Mouse (Mus musculus): Measurements from ENCODE around the gene Gkap1. TPM values are rescaled to one million over a fixed set of nuclear protein-coding genes. Genes with fewer than 3 reads are reported as not detected.

The Gkap1 gene
- 44.9 and 48.5 TPM in 2 replicates for polyA plus RNA-seq (2014; fragmentation: Nextera tagmentation; extraction: Ambion mirVana)

DNA sequence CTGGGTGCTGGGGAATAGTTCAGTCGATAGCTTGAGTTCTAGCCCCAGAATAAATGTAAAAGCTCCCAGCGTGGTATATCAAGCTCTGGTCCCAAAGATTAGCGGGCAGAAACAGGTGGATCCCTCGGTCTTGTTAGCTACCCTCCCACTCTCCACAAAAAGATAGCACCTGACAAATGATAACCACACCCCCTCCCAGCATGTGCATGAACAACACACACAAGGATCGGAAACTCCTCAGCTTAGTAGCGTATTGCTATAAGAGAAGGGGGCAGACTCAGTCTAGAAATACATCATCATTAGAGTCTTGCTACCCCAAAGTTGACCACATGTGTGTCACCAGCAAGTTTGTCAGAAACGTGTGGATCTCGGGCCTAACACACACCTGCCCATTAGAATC is at the start of gene Gkap1:
Gene Gkap1, minus strand, starts transcription at position 101 of the 400 bp plus-strand sequence.
- no peak for ATAC-seq (replicated peaks; ENCODE audit: low FRiP score)
- no peaks in the 10 kb centered on the region; the same call in 1 of the 2 replicates for H3K4me1 ChIP-seq (replicated peaks; ENCODE audit: control insufficient read depth, insufficient read depth, low read length)
- DNase-seq (ENCODE audit: low spot score) = no peak
- peak within 1 kb of the TSS; percentile 82 for H3K4me2 ChIP-seq (ENCODE audit: low read depth, low read length, severe bottlenecking)
- WGBS = 77% methylated on average over 8 of the region's 8 CpGs
- H3K27me3 ChIP-seq (ENCODE audit: control insufficient read depth, insufficient read depth, low read length) = no peaks in the 10 kb centered on the region
- no peaks in the 10 kb centered on the region for H3K36me3 ChIP-seq (ENCODE audit: control insufficient read depth, insufficient read depth, low read length)
- H3K9me3 ChIP-seq (ENCODE audit: control insufficient read depth, low read length) = no peaks in the 10 kb centered on the region
- H3K27ac ChIP-seq (ENCODE audit: low read depth, low read length) = peak within 1 kb of the TSS; percentile 82
- H3K4me3 ChIP-seq (ENCODE audit: low read depth, low read length) = peak within 1 kb of the TSS; percentile 87
- peak within 1 kb of the TSS; percentile 89 for H3K9ac ChIP-seq (ENCODE audit: low read length)

DNA sequence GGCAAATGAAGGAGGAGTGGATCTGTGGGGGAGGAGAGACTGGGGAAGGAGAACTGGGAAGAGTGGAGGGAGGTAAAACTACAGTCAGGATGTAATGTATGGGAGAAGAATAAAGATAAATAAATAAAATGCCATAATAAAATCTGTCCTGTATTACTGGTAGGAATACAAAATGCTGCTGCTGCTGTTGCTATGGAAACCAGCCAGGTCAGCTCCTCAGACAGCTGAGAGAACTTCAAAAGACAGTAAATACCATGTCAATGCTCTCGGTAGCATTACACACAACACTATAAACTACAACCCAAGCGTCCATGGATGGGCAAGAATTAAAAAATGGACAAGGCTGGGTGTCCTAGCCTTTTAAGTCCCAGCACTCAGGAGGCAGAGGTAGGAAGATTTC is 42.3 kb upstream of the Gkap1 start:
- Histone ChIP-seq H3K9me3 (ENCODE audit: control insufficient read depth, low read length) (no peaks in the 10 kb centered on the region), H3K27ac (ENCODE audit: low read depth, low read length) (no peak overlapping the region), H3K4me1 (replicated peaks; ENCODE audit: control insufficient read depth, insufficient read depth, low read length) (no peaks in the 10 kb centered on the region), H3K9ac (ENCODE audit: low read length) (no peak overlapping the region), H3K36me3 (ENCODE audit: control insufficient read depth, insufficient read depth, low read length) (no peaks in the 10 kb centered on the region), H3K4me2 (ENCODE audit: low read depth, low read length, severe bottlenecking) (no peak overlapping the region), H3K4me3 (ENCODE audit: low read depth, low read length) (no peak overlapping the region), H3K27me3 (ENCODE audit: control insufficient read depth, insufficient read depth, low read length) (no peaks in the 10 kb centered on the region)
- no peak for DNase-seq (ENCODE audit: low spot score)
- no peak for ATAC-seq (replicated peaks; ENCODE audit: low FRiP score)
- 82% methylated on average over 2 of the region's 2 CpGs for WGBS

DNA sequence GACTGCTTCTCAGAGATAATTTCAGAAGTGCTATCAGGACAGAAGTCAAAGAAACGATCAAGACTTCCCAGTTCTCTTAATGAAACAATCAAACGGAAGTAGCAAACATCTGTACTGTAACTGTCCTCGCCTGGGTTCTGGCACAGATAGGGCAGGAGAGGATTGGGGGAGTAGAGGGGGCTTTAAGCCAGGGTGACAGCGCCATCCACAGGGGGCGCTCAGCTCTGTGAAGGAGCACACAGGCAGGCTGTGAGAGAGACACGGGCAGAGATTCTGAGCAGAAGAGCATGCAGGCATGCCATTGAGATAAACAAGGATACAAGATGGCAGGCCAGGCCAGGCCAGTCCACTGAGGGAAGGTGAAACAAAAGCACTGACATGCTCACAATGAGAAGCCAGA is 39.5 kb upstream of the Gkap1 start:
- H3K27me3 ChIP-seq (ENCODE audit: control insufficient read depth, insufficient read depth, low read length) = no peaks in the 10 kb centered on the region
- no peaks in the 10 kb centered on the region for H3K4me1 ChIP-seq (replicated peaks; ENCODE audit: control insufficient read depth, insufficient read depth, low read length)
- no peak overlapping the region for H3K4me2 ChIP-seq (ENCODE audit: low read depth, low read length, severe bottlenecking)
- H3K4me3 ChIP-seq (ENCODE audit: low read depth, low read length) = no peak overlapping the region
- no peaks in the 10 kb centered on the region for H3K36me3 ChIP-seq (ENCODE audit: control insufficient read depth, insufficient read depth, low read length)
- 58% methylated on average over 6 of the region's 6 CpGs for WGBS
- H3K9me3 ChIP-seq (ENCODE audit: control insufficient read depth, low read length) = no peaks in the 10 kb centered on the region
- DNase-seq (ENCODE audit: low spot score) (no peak), ATAC-seq (replicated peaks; ENCODE audit: low FRiP score) (no peak)
- H3K9ac ChIP-seq (ENCODE audit: low read length) = no peak overlapping the region
- no peak overlapping the region for H3K27ac ChIP-seq (ENCODE audit: low read depth, low read length)

DNA sequence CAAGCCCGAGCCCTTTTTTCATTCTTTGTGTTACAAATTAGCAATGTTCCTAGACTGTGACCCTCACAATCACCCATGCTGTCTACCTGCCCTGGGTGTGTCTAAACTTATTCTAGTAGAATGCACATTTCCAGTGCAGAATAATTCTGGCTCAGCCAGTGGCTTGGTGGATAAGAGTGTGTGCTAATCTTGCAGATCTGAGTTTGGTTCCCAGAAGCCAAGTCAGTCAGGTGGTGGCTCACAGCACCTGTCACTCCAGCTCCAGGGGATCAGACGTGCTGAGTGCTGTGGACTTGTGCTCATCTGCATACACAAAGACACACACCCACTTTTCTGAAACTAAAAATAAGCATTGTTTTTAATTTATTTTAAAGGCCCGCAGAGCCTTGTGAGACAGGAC is 38.3 kb upstream of the Gkap1 start:
- no peaks in the 10 kb centered on the region for H3K27me3 ChIP-seq (ENCODE audit: control insufficient read depth, insufficient read depth, low read length)
- H3K27ac ChIP-seq (ENCODE audit: low read depth, low read length) = no peak overlapping the region
- H3K4me3 ChIP-seq (ENCODE audit: low read depth, low read length) = no peak overlapping the region
- no peaks in the 10 kb centered on the region for H3K9me3 ChIP-seq (ENCODE audit: control insufficient read depth, low read length)
- no peaks in the 10 kb centered on the region for H3K4me1 ChIP-seq (replicated peaks; ENCODE audit: control insufficient read depth, insufficient read depth, low read length)
- ATAC-seq (replicated peaks; ENCODE audit: low FRiP score) = no peak
- H3K9ac ChIP-seq (ENCODE audit: low read length) = no peak overlapping the region
- no peak overlapping the region for H3K4me2 ChIP-seq (ENCODE audit: low read depth, low read length, severe bottlenecking)
- H3K36me3 ChIP-seq (ENCODE audit: control insufficient read depth, insufficient read depth, low read length) = no peaks in the 10 kb centered on the region
- WGBS = 72% methylated on average over 3 of the region's 3 CpGs
- no peak for DNase-seq (ENCODE audit: low spot score)

DNA sequence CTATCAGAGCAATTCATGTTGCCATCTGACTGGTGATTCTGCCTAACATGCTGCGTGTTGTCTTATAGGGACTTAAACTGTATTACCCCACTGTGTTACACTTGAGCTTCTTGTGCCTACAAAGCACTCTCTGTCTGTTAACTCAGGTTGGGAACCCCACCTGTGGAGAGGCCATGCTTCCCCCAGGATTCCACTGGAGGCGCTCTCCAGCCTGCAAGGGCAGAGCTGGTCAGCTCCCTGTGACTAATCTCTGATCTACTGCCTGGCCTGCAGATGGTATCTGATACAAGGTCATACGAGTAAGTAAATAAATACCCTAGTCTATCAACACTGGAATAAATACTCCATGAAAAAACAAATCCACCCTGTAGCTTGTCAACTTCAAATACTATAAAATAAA is 35.9 kb upstream of the Gkap1 start:
- Histone ChIP-seq H3K4me3 (ENCODE audit: low read depth, low read length) (no peak overlapping the region), H3K4me2 (ENCODE audit: low read depth, low read length, severe bottlenecking) (no peak overlapping the region), H3K9ac (ENCODE audit: low read length) (no peak overlapping the region), H3K27me3 (ENCODE audit: control insufficient read depth, insufficient read depth, low read length) (no peaks in the 10 kb centered on the region), H3K4me1 (replicated peaks; ENCODE audit: control insufficient read depth, insufficient read depth, low read length) (no peaks in the 10 kb centered on the region), H3K9me3 (ENCODE audit: control insufficient read depth, low read length) (no peaks in the 10 kb centered on the region), H3K36me3 (ENCODE audit: control insufficient read depth, insufficient read depth, low read length) (no peaks in the 10 kb centered on the region), H3K27ac (ENCODE audit: low read depth, low read length) (no peak overlapping the region)
- 57% methylated on average over 3 of the region's 3 CpGs for WGBS
- ATAC-seq (replicated peaks; ENCODE audit: low FRiP score) (no peak), DNase-seq (ENCODE audit: low spot score) (no peak)

DNA sequence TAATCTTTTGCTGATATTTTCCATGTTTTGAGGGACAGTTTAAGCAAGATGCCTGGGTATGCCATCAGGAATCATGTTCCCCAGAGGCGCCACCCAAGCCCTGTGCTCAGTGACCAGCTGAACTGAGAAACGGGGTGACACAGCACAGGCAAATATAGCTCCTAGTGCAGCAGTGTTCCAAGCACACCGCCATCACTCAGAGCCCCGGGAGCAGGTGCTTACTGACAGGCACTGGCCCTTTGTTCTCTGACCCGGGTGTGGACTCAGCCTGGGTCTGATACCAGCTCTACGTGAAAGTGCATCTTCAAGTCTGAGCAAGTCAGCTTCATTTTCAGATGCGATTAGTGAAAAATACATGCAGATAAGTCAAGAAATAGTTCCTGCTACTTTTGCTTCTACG is 34.0 kb upstream of the Gkap1 start:
- Histone ChIP-seq H3K36me3 (ENCODE audit: control insufficient read depth, insufficient read depth, low read length) (no peaks in the 10 kb centered on the region), H3K27ac (ENCODE audit: low read depth, low read length) (no peak overlapping the region), H3K27me3 (ENCODE audit: control insufficient read depth, insufficient read depth, low read length) (no peaks in the 10 kb centered on the region), H3K9ac (ENCODE audit: low read length) (no peak overlapping the region), H3K4me1 (replicated peaks; ENCODE audit: control insufficient read depth, insufficient read depth, low read length) (no peaks in the 10 kb centered on the region), H3K4me3 (ENCODE audit: low read depth, low read length) (no peak overlapping the region), H3K4me2 (ENCODE audit: low read depth, low read length, severe bottlenecking) (no peak overlapping the region), H3K9me3 (ENCODE audit: control insufficient read depth, low read length) (no peaks in the 10 kb centered on the region)
- WGBS = 76% methylated on average over 8 of the region's 8 CpGs
- ATAC-seq (replicated peaks; ENCODE audit: low FRiP score) (no peak), DNase-seq (ENCODE audit: low spot score) (no peak)

DNA sequence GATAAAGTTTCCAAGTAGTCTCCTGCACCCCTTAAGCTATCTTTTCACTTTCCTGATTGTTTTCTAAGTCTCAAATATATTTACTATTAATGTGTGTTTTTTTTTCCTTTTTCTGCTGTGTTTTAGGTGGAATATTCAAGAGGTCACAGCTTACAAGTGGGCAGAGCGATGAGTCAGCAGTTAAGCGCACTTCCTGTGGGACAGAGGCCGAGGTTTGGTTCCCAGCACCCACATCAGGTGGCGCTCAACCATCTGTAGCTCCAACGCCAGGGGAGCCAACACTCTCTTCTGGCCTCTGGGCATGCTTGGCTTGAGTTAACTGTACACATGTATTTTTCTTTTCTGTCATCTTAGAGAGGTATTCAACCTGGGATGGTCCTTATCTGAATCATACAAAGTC is 32.0 kb upstream of the Gkap1 start:
- Histone ChIP-seq H3K9me3 (ENCODE audit: control insufficient read depth, low read length) (no peaks in the 10 kb centered on the region), H3K4me1 (replicated peaks; ENCODE audit: control insufficient read depth, insufficient read depth, low read length) (no peaks in the 10 kb centered on the region), H3K36me3 (ENCODE audit: control insufficient read depth, insufficient read depth, low read length) (no peaks in the 10 kb centered on the region), H3K4me2 (ENCODE audit: low read depth, low read length, severe bottlenecking) (no peak overlapping the region), H3K4me3 (ENCODE audit: low read depth, low read length) (no peak overlapping the region), H3K27ac (ENCODE audit: low read depth, low read length) (no peak overlapping the region), H3K27me3 (ENCODE audit: control insufficient read depth, insufficient read depth, low read length) (no peaks in the 10 kb centered on the region), H3K9ac (ENCODE audit: low read length) (no peak overlapping the region)
- DNase-seq (ENCODE audit: low spot score) (no peak), ATAC-seq (replicated peaks; ENCODE audit: low FRiP score) (no peak)
- 94% methylated on average over 5 of the region's 5 CpGs for WGBS

DNA sequence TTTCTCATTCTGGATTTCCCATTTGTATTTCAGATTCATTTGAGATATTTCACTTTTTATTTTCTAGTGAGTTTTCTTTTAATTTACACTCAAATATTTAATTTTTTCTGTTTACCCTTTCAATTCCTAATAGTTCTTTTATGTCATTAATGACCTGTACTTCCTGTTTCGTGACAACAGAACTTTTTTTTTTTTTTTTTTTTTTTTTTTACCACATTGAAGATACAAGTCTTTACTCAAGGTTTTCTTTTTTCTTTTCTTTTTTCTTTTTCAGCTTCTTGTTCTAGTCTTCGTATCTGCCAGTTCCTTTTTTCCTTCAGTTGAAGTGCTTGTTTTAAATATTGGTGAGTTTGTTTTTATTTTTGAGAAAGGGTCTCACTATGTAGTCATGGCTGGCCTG is 29.7 kb upstream of the Gkap1 start:
- H3K4me2 ChIP-seq (ENCODE audit: low read depth, low read length, severe bottlenecking) = no peak overlapping the region
- WGBS = 92% methylated on average over 2 of the region's 2 CpGs
- ATAC-seq (replicated peaks; ENCODE audit: low FRiP score) (no peak), DNase-seq (ENCODE audit: low spot score) (no peak)
- no peaks in the 10 kb centered on the region for H3K9me3 ChIP-seq (ENCODE audit: control insufficient read depth, low read length)
- H3K4me3 ChIP-seq (ENCODE audit: low read depth, low read length) = no peak overlapping the region
- no peaks in the 10 kb centered on the region for H3K36me3 ChIP-seq (ENCODE audit: control insufficient read depth, insufficient read depth, low read length)
- H3K27ac ChIP-seq (ENCODE audit: low read depth, low read length) = no peak overlapping the region
- no peaks in the 10 kb centered on the region for H3K27me3 ChIP-seq (ENCODE audit: control insufficient read depth, insufficient read depth, low read length)
- H3K4me1 ChIP-seq (replicated peaks; ENCODE audit: control insufficient read depth, insufficient read depth, low read length) = no peaks in the 10 kb centered on the region
- H3K9ac ChIP-seq (ENCODE audit: low read length) = no peak overlapping the region

DNA sequence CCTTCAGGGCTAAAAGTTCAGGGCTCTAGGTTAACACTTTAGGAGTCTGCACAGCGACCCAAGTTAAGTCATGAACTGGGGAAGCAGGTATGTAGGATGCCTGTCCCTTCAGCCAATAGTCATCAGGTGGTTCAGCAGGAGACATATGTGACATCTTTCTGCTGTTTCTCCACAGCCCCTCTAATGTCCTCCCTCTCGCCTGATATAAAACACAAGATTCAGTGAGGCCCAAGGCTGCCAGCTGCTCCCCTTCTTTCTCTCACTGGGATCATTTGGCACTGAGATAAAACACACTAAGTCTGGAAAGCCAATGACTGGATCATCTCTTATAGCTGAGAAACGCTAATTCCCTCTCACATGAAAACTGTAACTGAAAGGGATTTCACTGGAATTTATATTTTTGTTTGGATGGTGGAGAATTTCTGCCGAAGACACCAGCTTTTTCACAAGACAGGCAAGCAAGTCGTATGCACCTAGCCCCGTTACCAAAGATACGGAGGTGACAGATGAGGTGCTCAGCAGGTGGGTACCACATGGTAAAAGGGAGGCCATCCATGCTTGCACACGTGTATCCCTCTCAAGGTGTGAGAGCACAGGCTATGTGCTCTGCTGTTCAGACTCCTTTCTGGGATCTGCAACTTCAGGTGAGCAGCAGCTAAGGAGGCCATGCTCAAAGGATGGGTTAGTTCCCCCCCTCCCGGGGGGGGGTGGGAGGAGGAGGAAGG is 27.1 kb upstream of the Gkap1 start:
- DNase-seq (ENCODE audit: low spot score) = no peak
- Histone ChIP-seq H3K9me3 (ENCODE audit: control insufficient read depth, low read length) (no peaks in the 10 kb centered on the region), H3K27ac (ENCODE audit: low read depth, low read length) (no peak overlapping the region), H3K4me3 (ENCODE audit: low read depth, low read length) (no peak overlapping the region), H3K9ac (ENCODE audit: low read length) (no peak overlapping the region), H3K4me2 (ENCODE audit: low read depth, low read length, severe bottlenecking) (no peak overlapping the region), H3K36me3 (ENCODE audit: control insufficient read depth, insufficient read depth, low read length) (no peaks in the 10 kb centered on the region), H3K27me3 (ENCODE audit: control insufficient read depth, insufficient read depth, low read length) (no peaks in the 10 kb centered on the region), H3K4me1 (replicated peaks; ENCODE audit: control insufficient read depth, insufficient read depth, low read length) (no peaks in the 10 kb centered on the region)
- WGBS = 89% methylated on average over 9 of the region's 9 CpGs
- no peak for ATAC-seq (replicated peaks; ENCODE audit: low FRiP score)

All from forebrain, embryonic 11.5 days (tissue).